8 mouse cellular contexts compared by ENCODE assay signal in genomic region chr5:90365141-90365951, GRCm38 (mm10). TPM values are rescaled to one million over a fixed set of nuclear protein-coding genes. Genes with fewer than 3 reads are reported as not detected.
A peak's percentile ranks its signal among the peaks of the same experiment; 100 is the strongest.
DNase-seq lines count a peak whose midpoint lies in the region; ATAC-seq and TF ChIP-seq lines count a peak whose summit lies in the region.

No protein-coding gene starts in this region.

- POLR2A ChIA-PET in Patski (lab: Charles Lee), result interaction anchor here (0.7 to 1.3 kb wide), 5 partner anchors 8 to 599 kb away, joined by 3 to 6 read pairs (median 3); no protein-coding TSS in a partner anchor

- H3K4me3 ChIP-seq in hindbrain, embryonic 12.5 days, result peak overlapping the region; percentile 97

- CTCF ChIA-PET in Patski (lab: Charles Lee), result interaction anchor here (0.8 to 3.2 kb wide), 11 partner anchors 10 to 162 kb away, joined by 3 to 18 read pairs (median 8); no protein-coding TSS in a partner anchor

- peak overlapping the region; percentile 97 for H3K9ac ChIP-seq in hindbrain, embryonic 12.5 days

- no peaks in the 10 kb centered on the region for H3K27me3 ChIP-seq in Patski
- H3K27me3 ChIP-seq in hindbrain, embryonic 12.5 days, result no peaks in the 10 kb centered on the region

- WGBS in hindbrain, embryonic 12.5 days, result 0% methylated on average over 50 of the region's 61 CpGs

- TF ChIP-seq CTCF in Patski (IDR thresholded peaks at IDR 0.05), result no peak

- no peak for DNase-seq in Patski (ENCODE audit: low read depth, low spot score)
- peak; percentile 68 for DNase-seq in cerebellum, adult 9-10 months
- peak; percentile 47 to 60 for DNase-seq in layer of hippocampus, postnatal 36 days
- peak; percentile 15 for DNase-seq in lung, postnatal 25 days (ENCODE audit: low spot score)
- DNase-seq in ovary, postnatal 36 days (ENCODE audit: low spot score), result peak; percentile 53
- peak; percentile 68 for DNase-seq in thymus, postnatal 4 days

- peak; percentile 23 for ATAC-seq in Patski
- ATAC-seq in frontal cortex, adult (ENCODE audit: low TSS enrichment), result peak; percentile 14
- ATAC-seq in hindbrain, embryonic 12.5 days (ENCODE audit: low FRiP score), result peak; percentile 26

- no peaks in the 10 kb centered on the region for H3K36me3 ChIP-seq in hindbrain, embryonic 12.5 days

- H3K4me2 ChIP-seq in hindbrain, embryonic 12.5 days (replicated peaks), result peak overlapping the region; percentile 73

- peak overlapping the region; percentile 99 for H3K27ac ChIP-seq in hindbrain, embryonic 12.5 days

- peaks cover 20% of the 10 kb centered on the region for H3K4me1 ChIP-seq in hindbrain, embryonic 12.5 days

- no peaks in the 10 kb centered on the region for H3K9me3 ChIP-seq in hindbrain, embryonic 12.5 days (replicated peaks)

- in situ Hi-C loops in Patski (cut with MboI; ENCODE audit: low pct_unique_long_range_greater_than_20kb), result loop anchor here (5.0 to 25.0 kb wide), 2 partner anchors 143 to 903 kb away; partner anchors contain the start of genes Cox18 and Gc

RNA-seq across cellular contexts. Expression of gene Ankrd17, which starts 1.0 kb away (rescaled TPM):
- polyA plus RNA-seq in Patski (2021), result 79.5 TPM
- 29.2 and 32.3 TPM in 2 replicates for polyA plus RNA-seq in hindbrain, embryonic 12.5 days (2016; fragmentation: Nextera tagmentation; extraction: Ambion mirVana)
- total RNA-seq in layer of hippocampus, postnatal 36 days (2021), result 100 to 1,000 TPM; 106 to 117 TPM

RNA-seq across cellular contexts. Expression of gene Gm9958, which starts 1.7 kb away (rescaled TPM):
- polyA plus RNA-seq in Patski (2021), result 1.8 TPM
- 6.6 and 7.3 TPM in 2 replicates for polyA plus RNA-seq in hindbrain, embryonic 12.5 days (2016; fragmentation: Nextera tagmentation; extraction: Ambion mirVana)
- 1 to 10 TPM; 2.1 to 2.6 TPM for total RNA-seq in layer of hippocampus, postnatal 36 days (2021)
